Mouse (Mus musculus): ENCODE results near the gene Zfp420. TPM values are rescaled to one million over a fixed set of nuclear protein-coding genes. Genes with fewer than 3 reads are reported as not detected.

Zfp420 gene
- total and polyA plus RNA-seq, 2 experiments from 2014 or later = 12.1 to 17.8 TPM

DNA sequence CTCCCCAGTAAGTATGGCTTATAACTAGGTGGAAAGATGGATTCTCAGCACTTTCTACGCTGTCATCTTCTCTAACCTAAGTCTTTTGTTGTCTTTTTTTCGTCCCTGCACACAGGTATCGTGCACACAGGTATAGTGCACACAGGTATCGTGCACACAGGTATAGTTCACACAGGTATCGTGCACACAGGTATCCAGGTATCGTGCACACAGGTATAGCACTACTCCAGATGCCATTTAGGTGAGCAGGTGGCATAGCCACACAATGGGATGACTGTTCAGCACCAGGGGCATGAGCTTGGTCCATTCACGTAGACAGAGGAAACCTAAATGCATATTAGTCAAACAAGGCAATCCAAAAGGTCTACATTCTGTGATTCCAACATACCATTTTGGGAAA lies 30.7 kb downstream of the Zfp420 start:
- Histone ChIP-seq H3K9me3 (ENCODE audit: low read length) (peaks cover 26% of the 10 kb centered on the region), H3K4me3 (ENCODE audit: low read length) (no peak overlapping the region), H3K27ac (no peak overlapping the region), H3K36me3 (ENCODE audit: insufficient read depth, low read length) (peaks cover 34% of the 10 kb centered on the region), H3K27me3 (ENCODE audit: insufficient read depth, low read length) (no peaks in the 10 kb centered on the region), H3K9ac (replicated peaks; ENCODE audit: low read length) (no peak overlapping the region), H3K4me1 (ENCODE audit: insufficient read depth, low read length) (no peaks in the 10 kb centered on the region), H3K4me2 (ENCODE audit: low read depth, low read length) (no peak overlapping the region)
- 98% methylated on average over 7 of the region's 7 CpGs for WGBS
- DNase-seq (ENCODE audit: low spot score) (no peak), ATAC-seq (no peak)
- no peak for TF ChIP-seq CTCF (IDR thresholded peaks at IDR 0.05; ENCODE audit: low read depth)

DNA sequence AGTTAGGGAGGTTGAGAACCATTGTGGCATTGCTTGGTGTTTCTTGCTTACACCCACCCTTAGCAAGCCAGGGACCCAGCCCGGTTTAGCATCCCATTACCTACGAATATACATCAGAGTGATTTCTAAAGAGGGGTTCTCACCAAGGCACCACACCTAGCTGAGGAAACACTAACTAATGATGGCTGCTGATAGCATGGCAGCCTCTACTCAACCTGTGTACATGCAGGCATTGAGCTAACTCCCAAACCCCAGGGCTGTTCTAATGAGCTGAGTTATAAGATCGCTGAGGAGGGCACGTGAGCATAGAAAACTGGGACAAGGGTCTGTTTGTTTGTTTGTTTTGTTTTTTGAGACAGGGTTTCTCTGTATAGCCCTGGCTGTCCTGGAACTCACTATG lies 33.0 kb downstream of the Zfp420 start:
- Histone ChIP-seq H3K27ac (no peak overlapping the region), H3K9ac (replicated peaks; ENCODE audit: low read length) (no peak overlapping the region), H3K4me3 (ENCODE audit: low read length) (no peak overlapping the region), H3K4me1 (ENCODE audit: insufficient read depth, low read length) (no peaks in the 10 kb centered on the region), H3K4me2 (ENCODE audit: low read depth, low read length) (no peak overlapping the region), H3K36me3 (ENCODE audit: insufficient read depth, low read length) (peaks cover 52% of the 10 kb centered on the region), H3K27me3 (ENCODE audit: insufficient read depth, low read length) (no peaks in the 10 kb centered on the region), H3K9me3 (ENCODE audit: low read length) (peaks cover 25% of the 10 kb centered on the region)
- DNase-seq (ENCODE audit: low spot score) (no peak), ATAC-seq (no peak)
- TF ChIP-seq CTCF (IDR thresholded peaks at IDR 0.05; ENCODE audit: low read depth) = no peak
- 98% methylated on average over 4 of the region's 4 CpGs for WGBS

DNA sequence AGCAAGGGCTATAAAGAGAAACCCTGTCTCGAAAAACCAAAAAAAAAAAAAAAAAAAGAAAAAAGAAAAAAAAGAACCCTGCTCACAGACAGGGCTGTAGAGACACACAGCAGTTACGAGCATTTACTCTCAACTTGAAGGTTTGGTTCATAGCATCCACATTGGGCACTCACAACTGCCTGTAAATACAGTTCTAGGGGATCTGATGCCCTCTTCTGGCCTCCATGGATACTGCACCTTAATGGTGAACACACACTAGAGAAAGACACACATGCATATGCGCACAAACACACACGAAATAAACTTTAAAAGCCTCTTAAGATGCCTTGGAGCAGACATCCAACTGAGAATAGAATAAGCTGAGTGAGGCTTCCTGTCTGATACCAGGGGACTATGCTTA lies 38.6 kb downstream of the Zfp420 start:
- no peaks in the 10 kb centered on the region for H3K4me1 ChIP-seq (ENCODE audit: insufficient read depth, low read length)
- H3K9ac ChIP-seq (replicated peaks; ENCODE audit: low read length) = no peak overlapping the region
- DNase-seq (ENCODE audit: low spot score) = no peak
- H3K4me2 ChIP-seq (ENCODE audit: low read depth, low read length) = no peak overlapping the region
- H3K27me3 ChIP-seq (ENCODE audit: insufficient read depth, low read length) = no peaks in the 10 kb centered on the region
- no peak overlapping the region for H3K27ac ChIP-seq
- no peak overlapping the region for H3K4me3 ChIP-seq (ENCODE audit: low read length)
- WGBS = 89% methylated on average over 4 of the region's 4 CpGs
- no peak for ATAC-seq
- H3K36me3 ChIP-seq (ENCODE audit: insufficient read depth, low read length) = peaks cover 65% of the 10 kb centered on the region
- no peak for TF ChIP-seq CTCF (IDR thresholded peaks at IDR 0.05; ENCODE audit: low read depth)
- peaks cover 27% of the 10 kb centered on the region for H3K9me3 ChIP-seq (ENCODE audit: low read length)

DNA sequence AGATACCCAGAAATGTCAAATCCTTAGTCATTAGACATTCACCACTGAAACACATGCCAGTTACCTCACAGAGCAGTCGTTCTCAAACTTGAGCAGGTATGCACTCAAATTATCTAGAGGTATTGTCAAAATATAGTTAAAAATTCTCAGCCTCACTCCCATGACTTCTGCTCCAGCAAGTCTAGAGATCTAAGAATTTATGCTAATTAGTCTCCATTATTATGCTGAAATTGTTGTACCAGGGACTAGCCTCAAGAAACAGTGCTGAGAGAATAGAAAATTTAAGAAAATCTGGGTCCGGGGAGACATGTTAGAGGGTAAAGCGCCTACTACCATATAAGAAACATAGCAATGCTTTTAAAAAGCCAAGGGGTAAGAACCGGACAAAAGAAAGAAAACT lies 44.3 kb downstream of the Zfp420 start:
- Histone ChIP-seq H3K4me3 (ENCODE audit: low read length) (no peak overlapping the region), H3K27me3 (ENCODE audit: insufficient read depth, low read length) (no peaks in the 10 kb centered on the region), H3K4me1 (ENCODE audit: insufficient read depth, low read length) (no peaks in the 10 kb centered on the region; the same call in 1 of the 2 replicates), H3K4me2 (ENCODE audit: low read depth, low read length) (no peak overlapping the region), H3K9ac (replicated peaks; ENCODE audit: low read length) (no peak overlapping the region), H3K27ac (no peak overlapping the region), H3K9me3 (ENCODE audit: low read length) (no peaks in the 10 kb centered on the region), H3K36me3 (ENCODE audit: insufficient read depth, low read length) (peaks cover 14% of the 10 kb centered on the region)
- TF ChIP-seq CTCF (IDR thresholded peaks at IDR 0.05; ENCODE audit: low read depth) = no peak
- DNase-seq (ENCODE audit: low spot score) (no peak), ATAC-seq (no peak)
- WGBS = 94% methylated on average over 4 of the region's 4 CpGs

DNA sequence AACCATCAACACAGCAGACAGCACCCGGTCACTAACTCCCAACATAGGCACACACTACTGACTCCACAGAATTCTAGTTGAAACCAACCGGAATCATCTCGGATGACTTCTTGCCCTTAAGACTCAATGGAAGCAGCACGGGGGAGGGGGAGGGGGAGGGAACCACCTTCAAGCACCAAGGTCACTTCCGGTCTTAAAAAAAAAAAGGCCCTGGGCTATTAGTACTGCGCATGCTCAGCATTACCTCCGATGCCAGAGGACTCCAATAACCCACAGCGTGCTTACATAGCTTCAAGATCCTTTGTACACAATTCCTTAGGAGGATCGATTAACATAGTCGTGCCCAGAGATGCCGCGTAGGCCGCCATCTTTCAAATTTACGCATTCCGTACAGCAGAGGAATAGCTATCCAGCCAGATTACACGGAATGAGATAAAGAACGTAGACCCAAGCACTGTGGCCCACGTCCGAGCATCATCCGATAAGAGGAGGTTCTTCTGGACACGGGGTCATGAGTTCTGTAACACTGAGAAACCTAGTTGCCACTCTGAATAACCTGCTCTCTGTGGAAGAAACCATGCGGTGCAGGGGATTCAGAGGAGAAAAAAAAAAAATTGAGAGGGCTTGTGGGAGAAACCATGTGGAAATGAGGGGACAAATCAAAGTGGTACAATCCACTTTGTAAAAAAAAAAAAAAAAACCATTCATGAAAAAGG lies 46.3 kb downstream of the Zfp420 start, which contains the start of gene Zfp27:
TSS of gene Zfp27 (minus strand) at position 607 of the 716 bp plus-strand sequence.
- Histone ChIP-seq H3K9ac (replicated peaks; ENCODE audit: low read length) (peak within 1 kb of the TSS; percentile 53), H3K4me1 (ENCODE audit: insufficient read depth, low read length) (no peaks in the 10 kb centered on the region; the same call in 1 of the 2 replicates), H3K4me2 (ENCODE audit: low read depth, low read length) (peak within 1 kb of the TSS; percentile 59), H3K9me3 (ENCODE audit: low read length) (no peaks in the 10 kb centered on the region), H3K27ac (peak within 1 kb of the TSS; percentile 90), H3K4me3 (ENCODE audit: low read length) (peak within 1 kb of the TSS; percentile 63), H3K27me3 (ENCODE audit: insufficient read depth, low read length) (no peaks in the 10 kb centered on the region), H3K36me3 (ENCODE audit: insufficient read depth, low read length) (peaks cover 4% of the 10 kb centered on the region; the same call in 1 of the 2 replicates)
- WGBS = under 1% methylated on average over 22 of the region's 22 CpGs
- peak; percentile 95 for DNase-seq (ENCODE audit: low spot score)
- ATAC-seq = peak; percentile 90
- TF ChIP-seq CTCF (IDR thresholded peaks at IDR 0.05; ENCODE audit: low read depth) = 0 out of 2 replicates have a peak, but pooled peaks have one; percentile 12

DNA sequence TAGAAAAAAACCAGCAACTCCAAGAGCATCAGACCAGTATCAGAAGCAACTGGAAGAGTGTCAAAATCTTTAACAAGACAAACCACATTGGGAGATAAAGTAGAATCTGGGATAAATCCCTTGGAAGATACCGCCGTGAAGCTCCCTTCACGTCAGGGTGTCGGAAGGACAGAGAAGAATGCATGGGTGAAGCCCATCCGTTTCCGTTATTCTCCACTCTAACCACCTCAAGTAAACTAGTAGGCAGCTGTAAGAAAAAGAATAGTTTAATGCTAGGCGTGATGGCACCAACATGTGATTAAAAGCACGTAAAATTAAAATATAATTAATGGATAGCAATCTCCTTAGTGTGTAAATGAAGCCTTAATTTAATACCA lies 46.9 kb downstream of the Zfp420 start:
- Histone ChIP-seq H3K27me3 (ENCODE audit: insufficient read depth, low read length) (no peaks in the 10 kb centered on the region), H3K9ac (replicated peaks; ENCODE audit: low read length) (peak overlapping the region; percentile 53; the same call in 1 of the 2 replicates), H3K4me2 (ENCODE audit: low read depth, low read length) (peak overlapping the region; percentile 59), H3K27ac (peak overlapping the region; percentile 90), H3K4me1 (ENCODE audit: insufficient read depth, low read length) (no peaks in the 10 kb centered on the region; the same call in 1 of the 2 replicates), H3K9me3 (ENCODE audit: low read length) (no peaks in the 10 kb centered on the region), H3K36me3 (ENCODE audit: insufficient read depth, low read length) (peaks cover 4% of the 10 kb centered on the region; the same call in 1 of the 2 replicates), H3K4me3 (ENCODE audit: low read length) (peak overlapping the region; percentile 63)
- WGBS = 12% methylated on average over 8 of the region's 8 CpGs
- no peak for DNase-seq (ENCODE audit: low spot score)
- no peak for TF ChIP-seq CTCF (IDR thresholded peaks at IDR 0.05; ENCODE audit: low read depth)
- no peak; the same call in 1 of the 2 replicates for ATAC-seq

DNA sequence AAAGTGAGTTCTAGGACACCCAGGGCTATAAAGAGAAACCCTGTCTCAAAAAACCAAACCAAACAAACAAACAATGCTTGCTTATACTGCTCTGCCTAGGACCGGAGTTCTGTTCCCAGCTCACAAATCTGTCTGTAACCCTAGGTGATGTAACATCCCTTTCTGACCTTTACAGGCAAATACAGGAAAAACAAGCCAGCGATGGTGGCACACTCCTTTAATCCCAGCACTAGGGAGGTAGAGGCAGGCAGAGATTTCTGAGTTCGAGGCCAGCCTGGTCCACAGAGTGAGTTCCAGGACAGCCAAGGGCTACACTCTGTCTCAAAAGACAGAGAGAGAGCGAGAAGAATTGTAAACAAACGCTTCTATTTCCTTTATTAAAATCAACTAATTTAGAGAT lies 47.4 kb downstream of the Zfp420 start:
- no peak for TF ChIP-seq CTCF (IDR thresholded peaks at IDR 0.05; ENCODE audit: low read depth)
- Histone ChIP-seq H3K36me3 (ENCODE audit: insufficient read depth, low read length) (peaks cover 7% of the 10 kb centered on the region), H3K27ac (peak overlapping the region; percentile 90; the same call in 1 of the 2 replicates), H3K4me1 (ENCODE audit: insufficient read depth, low read length) (no peaks in the 10 kb centered on the region; the same call in 1 of the 2 replicates), H3K9me3 (ENCODE audit: low read length) (no peaks in the 10 kb centered on the region), H3K4me3 (ENCODE audit: low read length) (no peak overlapping the region), H3K27me3 (ENCODE audit: insufficient read depth, low read length) (no peaks in the 10 kb centered on the region), H3K4me2 (ENCODE audit: low read depth, low read length) (peak overlapping the region; percentile 59; the same call in 1 of the 2 replicates), H3K9ac (replicated peaks; ENCODE audit: low read length) (no peak overlapping the region)
- ATAC-seq (no peak), DNase-seq (ENCODE audit: low spot score) (no peak)
- 91% methylated on average over 5 of the region's 5 CpGs for WGBS
